Mouse (Mus musculus) liver, embryonic 16.5 days (tissue): ENCODE results near the gene Dicer1. TPM values are rescaled to one million over a fixed set of nuclear protein-coding genes. Genes with fewer than 3 reads are reported as not detected.
A peak's percentile ranks its signal among the peaks of the same experiment; 100 is the strongest.

Experiments used
- ATAC-seq: fragments of 200-750 bp; cut with Nextera tagmentation; 2 replicates; pipeline ENCODE4 v1.8.0; 2017; ENCODE audit warnings: low read depth, mild to moderate bottlenecking, moderate number of reproducible peaks, moderate library complexity
- H3K27ac ChIP-seq: fragments of 300-500 bp; sonication (generic); 2 replicates; pipeline ENCODE4 v1.5.1; 2014; ENCODE audit warnings: mild to moderate bottlenecking, low read length
- H3K27me3 ChIP-seq: fragments of 300-500 bp; sonication (generic); 2 replicates; pipeline ENCODE4 v1.6.1; 2014; ENCODE audit warnings: low read depth, low read length, mixed read lengths; ENCODE audit not compliant: control insufficient read depth, insufficient read depth
- H3K36me3 ChIP-seq: fragments of 300-500 bp; sonication (generic); 2 replicates; pipeline ENCODE4 v1.6.1; 2014; ENCODE audit warnings: mild to moderate bottlenecking; ENCODE audit not compliant: control insufficient read depth, insufficient read depth
- H3K4me1 ChIP-seq: fragments of 300-500 bp; sonication (generic); 2 replicates; pipeline ENCODE4 v1.6.1; 2014; ENCODE audit warnings: low read depth, low read length, mixed read lengths; ENCODE audit not compliant: control insufficient read depth
- H3K4me2 ChIP-seq: fragments of 300-500 bp; sonication (generic); 2 replicates; pipeline ENCODE4 v1.6.1; 2014; ENCODE audit warnings: low read depth, low read length, mixed read lengths
- H3K4me3 ChIP-seq: fragments of 300-500 bp; sonication (generic); 2 replicates; pipeline ENCODE4 v1.5.1; 2014; ENCODE audit warnings: low read depth, mild to moderate bottlenecking, low read length
- H3K9ac ChIP-seq: fragments of 300-500 bp; sonication (generic); 2 replicates; pipeline ENCODE4 v1.6.1; 2014; ENCODE audit warnings: low read depth, low read length
- H3K9me3 ChIP-seq: fragments of 300-500 bp; sonication (generic); replicated peaks from 2 replicates; pipeline ENCODE4 v1.6.1; 2016; ENCODE audit warnings: low read length; ENCODE audit not compliant: control insufficient read depth
- WGBS: fragments of 180-500 bp; shearing (Covaris S2); extraction: QIAGEN DNeasy Blood & Tissue Kit; methylation state at CpG from one replicate; pipeline ENCODE4 v1.1.7; 2014; ENCODE audit not compliant: insufficient replicate concordance; 5-methylcytosine and 5-hydroxymethylcytosine counted together
- polyA plus RNA-seq: library from polyadenylated mRNA; unstranded; fragments of >200 nt; fragmentation: Nextera tagmentation; extraction: Ambion mirVana; gene quantifications from 2 replicates; pipeline ENCODE4 v1.2.1, GENCODE M21; 2015

Gene Dicer1
- polyA plus RNA-seq, 1 experiment from 2014 or later, result 4.7 TPM

DNA sequence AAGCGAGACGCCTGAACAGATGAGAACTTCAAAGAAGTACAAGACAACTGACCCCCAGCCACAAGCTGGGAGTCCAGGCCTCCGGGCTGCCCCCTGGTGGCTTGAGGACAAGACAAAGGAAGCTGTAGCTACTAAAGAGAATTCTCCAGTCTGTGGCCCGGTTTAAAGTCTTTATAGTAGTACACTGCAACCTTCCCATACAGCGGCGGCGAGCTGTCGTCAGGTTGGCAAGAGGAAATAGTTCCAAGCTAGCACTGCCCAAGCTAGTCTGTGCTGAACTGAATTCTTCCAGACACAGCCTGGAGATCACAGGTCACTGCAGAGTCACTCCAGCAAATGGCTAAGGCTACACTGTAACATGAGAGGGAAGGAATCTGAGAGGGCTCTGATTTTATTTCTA is 52.0 kb downstream of the Dicer1 start:
- no peak overlapping the region for H3K4me3 ChIP-seq
- ATAC-seq, result no peak
- H3K9me3 ChIP-seq, result no peaks in the 10 kb centered on the region
- H3K27me3 ChIP-seq, result no peaks in the 10 kb centered on the region
- no peak overlapping the region for H3K4me2 ChIP-seq
- no peaks in the 10 kb centered on the region for H3K4me1 ChIP-seq
- H3K9ac ChIP-seq, result no peak overlapping the region
- peaks cover 32% of the 10 kb centered on the region for H3K36me3 ChIP-seq
- whole genome bisulfite sequencing, result 74% methylated on average over 8 of the region's 8 CpGs
- no peak overlapping the region for H3K27ac ChIP-seq

DNA sequence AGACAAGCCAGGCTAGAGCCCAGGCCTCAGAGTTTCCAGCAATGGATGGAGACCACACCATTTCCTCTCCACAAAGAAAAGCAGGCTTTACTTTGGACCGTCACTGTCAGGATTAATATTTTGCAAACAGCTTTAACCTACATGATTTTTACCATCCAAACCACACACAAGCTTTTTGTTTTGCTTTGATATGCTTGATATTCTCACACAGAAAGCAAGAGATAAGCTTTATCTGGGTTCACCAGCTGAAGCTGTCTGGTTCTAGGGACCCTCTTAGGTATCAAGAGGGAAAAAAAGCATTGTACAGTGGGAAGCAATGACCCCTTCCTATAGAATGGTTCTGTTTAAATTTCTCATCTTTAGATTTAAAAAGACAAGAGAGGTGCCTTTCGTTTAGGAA is 56.2 kb downstream of the Dicer1 start:
- H3K9me3 ChIP-seq, result no peaks in the 10 kb centered on the region
- H3K9ac ChIP-seq, result no peak overlapping the region
- no peak overlapping the region for H3K27ac ChIP-seq
- peaks cover 7% of the 10 kb centered on the region for H3K36me3 ChIP-seq
- no peaks in the 10 kb centered on the region for H3K27me3 ChIP-seq
- no peak overlapping the region for H3K4me2 ChIP-seq
- H3K4me3 ChIP-seq, result no peak overlapping the region
- 44% methylated on average over 2 of the region's 2 CpGs for WGBS
- no peak for ATAC-seq
- H3K4me1 ChIP-seq, result no peaks in the 10 kb centered on the region

DNA sequence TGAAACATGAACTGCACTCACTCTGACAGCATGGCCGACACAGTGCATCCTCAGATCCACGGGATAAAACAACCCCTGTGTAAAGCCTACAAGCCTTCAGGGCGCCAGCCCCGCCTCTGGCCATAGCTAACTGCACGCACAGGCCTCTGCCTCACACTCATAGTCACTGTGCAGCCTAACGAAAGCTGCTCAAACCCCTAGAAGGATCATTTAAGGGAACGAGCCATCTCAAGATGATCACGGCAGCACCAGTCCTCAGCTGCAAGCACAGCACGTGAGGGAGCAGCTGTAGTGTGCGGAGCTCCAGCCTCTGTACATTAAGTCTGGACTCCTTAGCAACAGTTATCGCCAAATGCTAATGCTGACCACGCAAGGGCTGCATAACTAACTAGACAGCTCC is 58.9 kb downstream of the Dicer1 start:
- Histone ChIP-seq H3K27ac (no peak overlapping the region), H3K4me2 (no peak overlapping the region), H3K4me1 (no peaks in the 10 kb centered on the region), H3K27me3 (no peaks in the 10 kb centered on the region), H3K4me3 (no peak overlapping the region), H3K9me3 (no peaks in the 10 kb centered on the region), H3K9ac (no peak overlapping the region), H3K36me3 (peaks cover 7% of the 10 kb centered on the region)
- ATAC-seq, result no peak
- 81% methylated on average over 12 of the region's 12 CpGs for WGBS

DNA sequence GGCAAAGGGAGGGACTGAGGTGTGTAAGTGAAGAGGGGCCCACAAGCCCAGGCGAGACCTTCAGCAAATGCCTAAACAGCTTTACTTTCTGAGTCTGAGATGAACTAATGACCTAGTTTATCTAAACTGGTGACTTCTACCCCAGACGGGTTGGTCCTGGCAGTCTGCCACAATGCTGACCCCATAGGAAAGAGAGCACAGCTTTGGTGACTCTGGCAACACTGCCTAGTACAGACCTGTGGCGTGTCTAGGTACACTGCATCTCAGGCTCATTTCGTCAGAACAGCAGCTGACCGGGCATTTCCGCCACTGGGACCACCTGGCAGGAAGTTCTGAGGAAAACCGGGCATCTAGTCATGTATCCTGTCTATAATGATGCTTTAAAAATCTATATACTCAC is 61.3 kb downstream of the Dicer1 start:
- no peak overlapping the region for H3K4me2 ChIP-seq
- H3K9me3 ChIP-seq, result no peaks in the 10 kb centered on the region
- ATAC-seq, result peak; percentile 81
- no peak overlapping the region for H3K9ac ChIP-seq
- H3K4me3 ChIP-seq, result no peak overlapping the region
- H3K36me3 ChIP-seq, result peaks cover 3% of the 10 kb centered on the region
- 75% methylated on average over 7 of the region's 7 CpGs for WGBS
- H3K4me1 ChIP-seq, result no peaks in the 10 kb centered on the region
- no peaks in the 10 kb centered on the region for H3K27me3 ChIP-seq
- no peak overlapping the region for H3K27ac ChIP-seq

DNA sequence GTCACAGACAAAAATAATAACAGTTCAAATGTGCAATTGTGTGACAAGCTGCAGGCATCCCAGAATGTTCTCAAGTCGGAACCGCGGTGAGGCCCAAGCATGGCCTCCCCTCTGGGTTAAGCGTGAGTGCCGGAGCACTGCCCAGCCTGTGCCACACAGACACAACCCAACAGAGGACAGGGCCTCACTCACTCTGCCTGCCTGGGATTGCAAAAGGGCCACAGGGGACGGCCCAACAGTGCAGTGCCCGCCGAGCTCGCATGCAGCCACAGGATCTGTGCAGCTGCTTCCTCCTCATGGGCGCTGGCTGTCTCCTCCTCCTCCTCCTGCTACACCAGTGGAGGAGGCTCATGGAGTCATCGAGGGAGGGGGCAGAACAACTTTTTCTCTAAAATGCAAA is 62.9 kb downstream of the Dicer1 start:
- no peak overlapping the region for H3K9ac ChIP-seq
- WGBS, result 70% methylated on average over 11 of the region's 11 CpGs
- no peak overlapping the region for H3K4me3 ChIP-seq
- H3K4me2 ChIP-seq, result no peak overlapping the region
- H3K4me1 ChIP-seq, result no peaks in the 10 kb centered on the region
- peaks cover 3% of the 10 kb centered on the region for H3K36me3 ChIP-seq
- no peaks in the 10 kb centered on the region for H3K27me3 ChIP-seq
- H3K27ac ChIP-seq, result no peak overlapping the region
- no peaks in the 10 kb centered on the region for H3K9me3 ChIP-seq
- no peak for ATAC-seq

DNA sequence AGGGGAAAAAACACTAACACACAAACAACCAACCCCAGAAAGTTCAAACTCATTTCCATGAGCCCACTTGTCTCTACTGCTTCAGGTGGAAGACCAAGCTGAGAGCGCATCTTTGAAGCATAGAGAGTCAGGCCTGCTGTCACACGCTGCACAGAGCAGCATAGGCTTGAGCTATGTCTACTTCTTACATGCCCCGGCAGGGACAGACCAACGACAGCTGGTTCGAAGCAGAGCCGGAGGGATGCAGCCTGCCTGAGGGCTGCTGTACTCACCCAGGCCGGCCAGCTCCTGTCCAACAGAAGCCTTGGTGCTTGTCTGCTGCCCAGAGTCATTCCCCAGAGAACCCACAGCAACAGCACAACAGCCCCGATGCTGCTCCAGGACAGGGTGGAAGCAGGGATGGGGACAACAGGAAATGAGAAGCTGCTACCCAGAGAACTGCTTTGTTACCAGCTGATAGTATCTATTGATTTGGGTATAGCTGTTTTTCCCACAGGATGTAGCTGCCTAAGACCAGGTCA is 67.3 kb downstream of the Dicer1 start:
- Histone ChIP-seq H3K27me3 (no peaks in the 10 kb centered on the region), H3K4me2 (no peak overlapping the region), H3K4me1 (no peaks in the 10 kb centered on the region), H3K4me3 (no peak overlapping the region), H3K27ac (no peak overlapping the region), H3K9ac (no peak overlapping the region), H3K36me3 (0 out of 2 replicates have a peak, but pooled peaks cover under 1% of the 10 kb centered on the region), H3K9me3 (no peaks in the 10 kb centered on the region)
- 68% methylated on average over 8 of the region's 8 CpGs for WGBS
- no peak for ATAC-seq

DNA sequence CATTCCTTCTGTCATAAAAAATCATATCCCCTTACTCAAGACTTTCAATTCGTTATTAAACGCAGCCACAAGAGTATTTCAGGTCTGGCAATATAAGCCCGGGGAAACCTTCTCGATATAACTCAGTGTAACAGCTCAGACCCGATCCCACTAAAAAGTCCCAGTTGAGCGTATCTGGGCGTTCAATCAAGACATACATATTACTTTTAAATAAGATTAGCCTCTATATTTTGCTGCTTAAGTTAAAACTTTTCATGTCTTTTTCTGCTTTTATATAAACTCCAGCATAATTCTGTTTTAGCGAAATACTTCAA is 72.0 kb downstream of the Dicer1 start:
- no peak overlapping the region for H3K4me3 ChIP-seq
- H3K36me3 ChIP-seq, result no peaks in the 10 kb centered on the region
- H3K9ac ChIP-seq, result no peak overlapping the region
- no peaks in the 10 kb centered on the region for H3K27me3 ChIP-seq
- H3K27ac ChIP-seq, result no peak overlapping the region
- ATAC-seq, result no peak
- WGBS, result 77% methylated on average over 8 of the region's 8 CpGs
- no peak overlapping the region for H3K4me2 ChIP-seq
- H3K4me1 ChIP-seq, result no peaks in the 10 kb centered on the region
- no peaks in the 10 kb centered on the region for H3K9me3 ChIP-seq

DNA sequence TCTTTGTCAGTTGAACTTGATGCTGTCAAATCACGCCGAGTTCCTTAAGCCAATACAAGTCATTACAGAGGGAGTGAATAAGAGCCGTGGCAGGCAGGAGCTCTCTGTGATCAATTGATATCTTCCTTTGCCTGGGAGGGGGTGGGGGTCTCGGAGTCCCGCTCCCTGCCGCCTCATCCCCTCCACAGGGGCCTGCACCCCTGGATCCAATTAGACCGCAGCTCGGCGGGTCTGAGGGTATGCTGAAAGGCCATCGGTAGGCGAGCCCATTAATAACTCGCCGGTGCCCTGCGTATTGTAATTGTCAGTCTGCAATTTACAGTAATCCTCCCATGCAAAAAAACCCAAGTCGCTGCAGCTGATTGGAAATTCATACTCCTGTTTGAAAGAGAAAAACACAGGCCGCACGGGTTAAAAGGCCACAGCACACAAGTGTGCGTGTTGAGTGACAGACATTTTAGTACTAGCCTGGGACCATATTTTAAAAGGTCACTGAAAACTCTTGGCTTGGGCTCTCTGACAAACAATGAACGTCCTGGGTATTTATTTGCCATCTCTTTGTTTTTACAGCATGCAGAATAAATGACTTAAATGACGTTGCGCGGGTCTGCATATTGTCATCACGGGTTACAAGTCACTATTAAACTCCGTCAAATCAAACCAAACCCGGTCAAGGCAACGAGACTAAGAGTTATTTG is 72.5 kb downstream of the Dicer1 start:
- no peak overlapping the region for H3K27ac ChIP-seq
- no peaks in the 10 kb centered on the region for H3K4me1 ChIP-seq
- no peak overlapping the region for H3K9ac ChIP-seq
- H3K4me3 ChIP-seq, result no peak overlapping the region
- ATAC-seq, result no peak
- no peaks in the 10 kb centered on the region for H3K9me3 ChIP-seq
- no peaks in the 10 kb centered on the region for H3K36me3 ChIP-seq
- no peaks in the 10 kb centered on the region for H3K27me3 ChIP-seq
- WGBS, result 71% methylated on average over 26 of the region's 26 CpGs
- H3K4me2 ChIP-seq, result no peak overlapping the region

DNA sequence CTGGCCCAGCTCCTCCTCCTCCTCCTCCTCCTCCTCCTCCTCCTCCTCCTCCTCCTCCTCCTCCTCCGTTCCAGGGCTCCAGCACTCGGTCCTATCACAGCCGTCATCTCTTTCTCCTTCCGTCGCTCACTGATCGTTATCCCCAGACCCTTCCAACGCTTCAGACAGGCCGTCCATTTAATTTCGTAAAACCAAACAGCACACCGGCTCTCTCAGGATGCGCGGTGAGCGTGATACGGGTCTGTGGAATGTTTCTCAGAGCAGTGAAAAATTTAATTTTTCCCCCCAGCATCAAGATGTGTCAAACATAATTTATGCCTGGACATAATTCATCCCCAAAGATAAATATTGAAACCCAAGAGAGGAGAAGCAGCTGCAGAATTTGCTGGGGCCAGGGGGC is 73.3 kb downstream of the Dicer1 start:
- H3K27me3 ChIP-seq, result no peaks in the 10 kb centered on the region
- no peaks in the 10 kb centered on the region for H3K36me3 ChIP-seq
- H3K9me3 ChIP-seq, result no peaks in the 10 kb centered on the region
- H3K4me2 ChIP-seq, result no peak overlapping the region
- WGBS, result 76% methylated on average over 12 of the region's 14 CpGs
- no peaks in the 10 kb centered on the region for H3K4me1 ChIP-seq
- no peak overlapping the region for H3K4me3 ChIP-seq
- H3K27ac ChIP-seq, result no peak overlapping the region
- no peak for ATAC-seq
- no peak overlapping the region for H3K9ac ChIP-seq
